Mouse (Mus musculus) lung, postnatal 0 days (tissue): Measurements from ENCODE around the gene Sema3c. TPM values are rescaled to one million over a fixed set of nuclear protein-coding genes. Genes with fewer than 3 reads are reported as not detected.
"Not testable (repeated sequence)": the region's sequence is repeated elsewhere in the genome, so short reads cannot be mapped to it uniquely, and the experiment has no call there.

Source experiments
- ATAC-seq: fragments of 200-750 bp; cut with Nextera tagmentation; 2 replicates; pipeline ENCODE4 v1.8.0; 2017; ENCODE audit warnings: moderate library complexity
- DNase-seq: peaks from one replicate; pipeline ENCODE4 v3.0.0-alpha.2; 2016; ENCODE audit warnings: low spot score
- H3K27ac ChIP-seq: fragments of 300-500 bp; sonication (generic); 2 replicates; pipeline ENCODE4 v1.5.1; 2014; ENCODE audit warnings: antibody characterized with exemption, mild to moderate bottlenecking, low read length, mixed read lengths
- H3K27me3 ChIP-seq: fragments of 300-500 bp; sonication (generic); replicated peaks from 2 replicates; pipeline ENCODE4 v1.6.1; 2014; ENCODE audit warnings: low read length, mixed read lengths; ENCODE audit not compliant: insufficient read depth
- H3K36me3 ChIP-seq: fragments of 300-500 bp; sonication (generic); 2 replicates; pipeline ENCODE4 v1.6.1; 2014; ENCODE audit warnings: low read length, mixed read lengths; ENCODE audit not compliant: insufficient read depth
- H3K4me1 ChIP-seq: fragments of 300-500 bp; sonication (generic); 2 replicates; pipeline ENCODE4 v1.6.1; 2014; ENCODE audit warnings: antibody characterized with exemption, low read depth, low read length, mixed read lengths; ENCODE audit not compliant: insufficient read depth
- H3K4me2 ChIP-seq: fragments of 300-500 bp; sonication (generic); replicated peaks from 2 replicates; pipeline ENCODE4 v1.6.1; 2014; ENCODE audit warnings: low read depth, mild to moderate bottlenecking, low read length, moderate library complexity, mixed read lengths
- H3K4me3 ChIP-seq: fragments of 300-500 bp; sonication (generic); 2 replicates; pipeline ENCODE4 v1.5.1; 2014; ENCODE audit warnings: low read depth, low read length
- H3K9ac ChIP-seq: fragments of 300-500 bp; sonication (generic); replicated peaks from 2 replicates; pipeline ENCODE4 v1.6.1; 2014; ENCODE audit warnings: low read depth, mild to moderate bottlenecking
- H3K9me3 ChIP-seq: fragments of 300-500 bp; sonication (generic); 2 replicates; pipeline ENCODE4 v1.6.1; 2016; ENCODE audit warnings: low read length, mixed read lengths
- CTCF ChIP-seq: IDR thresholded peaks from 2 replicates; pipeline ENCODE4 v1.5.1; 2016; ENCODE audit warnings: antibody characterized with exemption, mild to moderate bottlenecking
- EP300 ChIP-seq: IDR thresholded peaks from 2 replicates; pipeline ENCODE4 v1.6.1; 2016; ENCODE audit warnings: antibody characterized with exemption, mild to moderate bottlenecking, control low read depth
- WGBS: fragments of 180-500 bp; shearing (Covaris S2); extraction: QIAGEN DNeasy Blood & Tissue Kit; methylation state at CpG from one replicate; pipeline ENCODE4 v1.1.7; 2014; 5-methylcytosine and 5-hydroxymethylcytosine counted together
- polyA plus RNA-seq: library from polyadenylated mRNA; unstranded; fragments of >200 nt; fragmentation: Nextera tagmentation; extraction: Ambion mirVana; gene quantifications from 2 replicates; pipeline ENCODE4 v1.2.1, GENCODE M21; 2015

The Sema3c gene
- polyA plus RNA-seq: 42.9 and 50.7 TPM in 2 replicates

- no peaks in the 10 kb centered on the region for H3K36me3 ChIP-seq
- peak within 1 kb of the TSS; percentile 68 for H3K27ac ChIP-seq
- H3K4me3 ChIP-seq: peak within 1 kb of the TSS; percentile 62
- TF ChIP-seq EP300 (0 out of 2 replicates have a peak, but pooled peaks have one; percentile 10), CTCF (peak; percentile 77)
- H3K27me3 ChIP-seq: no peaks in the 10 kb centered on the region
- H3K9ac ChIP-seq: peak within 1 kb of the TSS; percentile 52
- peak within 1 kb of the TSS; percentile 76 for H3K4me2 ChIP-seq
- ATAC-seq (peak; percentile 23; the same call in 1 of the 2 replicates), DNase-seq (peak; percentile 64)
- WGBS: under 1% methylated on average over 16 of the region's 16 CpGs
- no peaks in the 10 kb centered on the region for H3K4me1 ChIP-seq
- no peaks in the 10 kb centered on the region for H3K9me3 ChIP-seq
Measured at GRCm38 (mm10) chr5:17573694-17574380, at the start of gene Sema3c. Gene Sema3c, plus strand, starts transcription at chr5:17574281.

GRCm38 (mm10) chr5:17531165-17531564 is 42.9 kb upstream of the Sema3c start:
- H3K4me2 ChIP-seq, H3K9ac ChIP-seq, ATAC-seq, H3K27me3 ChIP-seq, DNase-seq, H3K36me3 ChIP-seq, H3K27ac ChIP-seq, H3K9me3 ChIP-seq, H3K4me3 ChIP-seq, H3K4me1 ChIP-seq: not testable (repeated sequence)
- 89% methylated on average over 2 of the region's 2 CpGs for WGBS

GRCm38 (mm10) chr5:17543141-17543540 is 30.9 kb upstream of the Sema3c start:
- H3K4me2 ChIP-seq: no peak overlapping the region
- H3K27me3 ChIP-seq: no peaks in the 10 kb centered on the region
- H3K27ac ChIP-seq: no peak overlapping the region
- H3K9ac ChIP-seq: no peak overlapping the region
- ATAC-seq (no peak), DNase-seq (peak; percentile 37)
- no peaks in the 10 kb centered on the region for H3K4me1 ChIP-seq
- TF ChIP-seq CTCF: no peak
- no peak for TF ChIP-seq EP300
- no peaks in the 10 kb centered on the region for H3K9me3 ChIP-seq
- H3K36me3 ChIP-seq: no peaks in the 10 kb centered on the region
- H3K4me3 ChIP-seq: no peak overlapping the region
- 35% methylated on average over 4 of the region's 4 CpGs for WGBS

- DNase-seq (no peak), ATAC-seq (no peak)
- TF ChIP-seq EP300 (no peak), CTCF (no peak)
- 76% methylated on average over 2 of the region's 2 CpGs for WGBS
- Histone ChIP-seq H3K4me2 (no peak overlapping the region), H3K4me3 (no peak overlapping the region), H3K9me3 (no peaks in the 10 kb centered on the region), H3K36me3 (no peaks in the 10 kb centered on the region), H3K9ac (no peak overlapping the region), H3K27ac (no peak overlapping the region), H3K4me1 (no peaks in the 10 kb centered on the region), H3K27me3 (no peaks in the 10 kb centered on the region)
Measured at GRCm38 (mm10) chr5:17544904-17545449, 29.1 kb upstream of the Sema3c start.

- TF ChIP-seq EP300: no peak
- TF ChIP-seq CTCF: no peak
- no peaks in the 10 kb centered on the region for H3K27me3 ChIP-seq
- 17% methylated on average over 3 of the region's 3 CpGs for WGBS
Measured at GRCm38 (mm10) chr5:17551693-17552092, 22.4 kb upstream of the Sema3c start.

GRCm38 (mm10) chr5:17556073-17556473 is 18.0 kb upstream of the Sema3c start:
- Histone ChIP-seq H3K4me2 (no peak overlapping the region; the same call in 1 of the 2 replicates), H3K9me3 (no peaks in the 10 kb centered on the region), H3K27ac (peak overlapping the region; percentile 32; the same call in 1 of the 2 replicates), H3K27me3 (no peaks in the 10 kb centered on the region), H3K9ac (no peak overlapping the region), H3K4me1 (peaks cover 3% of the 10 kb centered on the region), H3K4me3 (no peak overlapping the region), H3K36me3 (no peaks in the 10 kb centered on the region)
- TF ChIP-seq CTCF (no peak), EP300 (peak; percentile 55)
- DNase-seq (peak; percentile 84), ATAC-seq (peak; percentile 90)
- 11% methylated on average over 7 of the region's 7 CpGs for WGBS

More at GRCm38 (mm10) chr5:17551693-17552092, 22.4 kb upstream of the Sema3c start:
- Histone ChIP-seq H3K4me3 (no peak overlapping the region), H3K4me2 (no peak overlapping the region), H3K27ac (no peak overlapping the region), H3K9ac (no peak overlapping the region), H3K9me3 (no peaks in the 10 kb centered on the region), H3K4me1 (no peaks in the 10 kb centered on the region), H3K36me3 (no peaks in the 10 kb centered on the region)
- ATAC-seq (no peak), DNase-seq (no peak)
